Mouse (Mus musculus) erythroblast, embryonic 14.5 days (primary cell): ENCODE data around the gene Slc16a4.

Experiments
- GATA1 ChIP-seq: IDR thresholded peaks from 2 replicates; pipeline ENCODE4 v1.6.1; 2012; ENCODE audit warnings: low read length, inconsistent platforms, mixed read lengths
- TAL1 ChIP-seq: IDR thresholded peaks from 3 replicates; pipeline ENCODE4 v1.6.1; 2012; ENCODE audit warnings: low read length, inconsistent platforms, mixed read lengths

DNA sequence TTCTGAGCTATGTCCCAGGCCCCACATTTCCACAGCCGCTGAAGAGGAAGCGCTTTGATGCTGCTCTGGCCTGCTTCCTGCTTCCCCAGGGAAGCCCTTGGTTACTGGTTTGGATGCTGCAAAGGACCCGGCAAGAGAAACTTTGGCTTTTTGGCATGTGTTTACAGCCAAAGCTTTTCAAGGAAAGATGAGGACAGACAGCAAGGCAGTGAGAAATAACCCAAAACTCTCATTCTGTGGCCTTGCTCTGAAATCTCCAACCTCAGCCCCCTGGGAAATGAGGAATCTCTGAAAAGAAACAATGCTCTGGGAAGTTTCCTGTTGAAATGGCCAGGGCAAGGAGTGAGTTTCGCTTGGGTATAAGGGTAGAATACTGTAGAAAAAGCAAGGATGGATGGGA, 69.3 kb downstream of the Slc16a4 start:
- TF ChIP-seq TAL1 (no peak), GATA1 (no peak)
